Mouse (Mus musculus) liver, adult 2 months (tissue): ENCODE measurements around the gene Rtl1.

Source experiments
- CTCF ChIP-seq: fragments of 200-500 bp; IDR thresholded peaks from 2 replicates; pipeline ENCODE4 v1.5.1; 2011; ENCODE audit warnings: low read depth, low read length, control low read depth
- POLR2A ChIP-seq: fragments of 200-500 bp; IDR thresholded peaks from 2 replicates; pipeline ENCODE4 v1.6.1; 2011; ENCODE audit warnings: low read length, control low read depth; ENCODE audit not compliant: insufficient read depth; ENCODE audit errors: extremely low read depth

- no peak for TF ChIP-seq CTCF
- no peak for TF ChIP-seq POLR2A
Measured at GRCm38 (mm10) chr12:109626910-109627309, 26.8 kb upstream of the Rtl1 start.
